ENCODE assay signal across 8 mouse cellular contexts in the genomic region with DNA sequence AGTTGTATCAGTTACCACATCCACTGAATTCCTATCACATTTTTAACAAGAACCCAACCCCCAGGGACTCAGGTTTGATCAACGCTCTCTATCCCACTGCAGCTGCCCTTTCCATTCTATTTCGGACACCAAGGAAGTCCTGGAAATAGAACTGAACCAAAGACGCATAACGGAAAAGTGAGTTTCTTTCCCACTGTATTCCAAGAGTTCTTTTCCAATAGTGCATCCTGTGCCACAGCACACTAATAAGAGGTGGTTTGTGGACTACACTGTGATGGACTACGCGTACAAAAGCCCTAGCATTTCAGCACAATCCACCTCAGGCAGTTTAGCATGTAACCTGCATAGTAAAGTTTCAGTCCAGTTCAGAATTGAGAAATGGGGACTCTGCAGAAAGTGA. TPM values are rescaled to one million over a fixed set of nuclear protein-coding genes. Genes with fewer than 3 reads are reported as not detected.
DNase-seq lines count a peak whose midpoint lies in the region; ATAC-seq and TF ChIP-seq lines count a peak whose summit lies in the region.

No protein-coding gene starts in this region.

- peak overlapping the region; percentile 89 for H3K4me3 ChIP-seq in liver, adult 2 months (ENCODE audit: insufficient read depth, low read depth, low read length)
- H3K4me3 ChIP-seq in embryonic facial prominence, embryonic 14.5 days (ENCODE audit: low read depth, low read length), result peak overlapping the region; percentile 77
- H3K4me3 ChIP-seq in hindbrain, postnatal 0 days (ENCODE audit: low read length), result peak overlapping the region; percentile 81
- peak overlapping the region; percentile 85 for H3K4me3 ChIP-seq in midbrain, embryonic 12.5 days

- no peak for ATAC-seq in embryonic facial prominence, embryonic 14.5 days (ENCODE audit: low read depth)
- ATAC-seq in hindbrain, postnatal 0 days, result no peak
- no peak for ATAC-seq in midbrain, embryonic 12.5 days (ENCODE audit: low FRiP score, low read depth)

- no peaks in the 10 kb centered on the region for H3K36me3 ChIP-seq in liver, adult 2 months (ENCODE audit: control insufficient read depth, insufficient read depth, low read length)
- no peaks in the 10 kb centered on the region for H3K36me3 ChIP-seq in embryonic facial prominence, embryonic 14.5 days (ENCODE audit: control insufficient read depth, insufficient read depth, low read length)
- H3K36me3 ChIP-seq in hindbrain, postnatal 0 days (ENCODE audit: insufficient read depth, low read length), result no peaks in the 10 kb centered on the region
- no peaks in the 10 kb centered on the region for H3K36me3 ChIP-seq in midbrain, embryonic 12.5 days

- TF ChIP-seq CTCF in liver, adult 2 months (IDR thresholded peaks at IDR 0.05; ENCODE audit: low read depth, low read length), result no peak
- no peak for TF ChIP-seq CTCF in hindbrain, postnatal 0 days (IDR thresholded peaks at IDR 0.05; ENCODE audit: low read depth)

- peak overlapping the region; percentile 62 for H3K4me2 ChIP-seq in embryonic facial prominence, embryonic 14.5 days (ENCODE audit: low read depth, low read length)
- H3K4me2 ChIP-seq in hindbrain, postnatal 0 days (ENCODE audit: low read depth, low read length), result peak overlapping the region; percentile 75
- H3K4me2 ChIP-seq in midbrain, embryonic 12.5 days (replicated peaks), result peak overlapping the region; percentile 64

- intact Hi-C loops in left cerebral cortex, postnatal 10 days (cut with DNase I), result loop anchor here (5.0 kb wide), 1 partner anchor 66 kb away; no protein-coding TSS in a partner anchor

- H3K9me3 ChIP-seq in embryonic facial prominence, embryonic 14.5 days (ENCODE audit: control insufficient read depth, low read length), result no peaks in the 10 kb centered on the region
- H3K9me3 ChIP-seq in hindbrain, postnatal 0 days (ENCODE audit: low read length), result no peaks in the 10 kb centered on the region
- no peaks in the 10 kb centered on the region for H3K9me3 ChIP-seq in midbrain, embryonic 12.5 days

- H3K9ac ChIP-seq in liver, adult 2 months (ENCODE audit: low read depth, low read length), result peak overlapping the region; percentile 98
- peak overlapping the region; percentile 98 for H3K9ac ChIP-seq in embryonic facial prominence, embryonic 14.5 days (ENCODE audit: low read depth, low read length)
- peak overlapping the region; percentile 98 for H3K9ac ChIP-seq in hindbrain, postnatal 0 days (replicated peaks; ENCODE audit: low read length)
- H3K9ac ChIP-seq in midbrain, embryonic 12.5 days (replicated peaks), result peak overlapping the region; percentile 96

- H3K27me3 ChIP-seq in liver, adult 2 months (ENCODE audit: control insufficient read depth, insufficient read depth, low read length), result no peaks in the 10 kb centered on the region
- H3K27me3 ChIP-seq in embryonic facial prominence, embryonic 14.5 days (replicated peaks; ENCODE audit: control insufficient read depth, insufficient read depth, low read length), result no peaks in the 10 kb centered on the region
- no peaks in the 10 kb centered on the region for H3K27me3 ChIP-seq in hindbrain, postnatal 0 days (ENCODE audit: insufficient read depth, low read length)
- H3K27me3 ChIP-seq in midbrain, embryonic 12.5 days, result no peaks in the 10 kb centered on the region

- 11% methylated on average over 6 of the region's 6 CpGs for WGBS in liver, adult 2 months
- WGBS in embryonic facial prominence, embryonic 14.5 days, result 55% methylated on average over 6 of the region's 6 CpGs
- 48% methylated on average over 6 of the region's 6 CpGs for WGBS in hindbrain, postnatal 0 days
- WGBS in midbrain, embryonic 12.5 days, result 65% methylated on average over 6 of the region's 6 CpGs

- peak overlapping the region; percentile 79 for H3K27ac ChIP-seq in liver, adult 2 months (replicated peaks; ENCODE audit: insufficient read depth, low read depth, low read length)
- H3K27ac ChIP-seq in embryonic facial prominence, embryonic 14.5 days (replicated peaks; ENCODE audit: low read depth, low read length), result peak overlapping the region; percentile 98
- peak overlapping the region; percentile 99; the same call in 1 of the 2 replicates for H3K27ac ChIP-seq in hindbrain, postnatal 0 days
- peak overlapping the region; percentile 99; the same call in 1 of the 2 replicates for H3K27ac ChIP-seq in midbrain, embryonic 12.5 days (replicated peaks)

- H3K4me1 ChIP-seq in liver, adult 2 months (ENCODE audit: control insufficient read depth, insufficient read depth, low read length), result peaks cover 8% of the 10 kb centered on the region
- H3K4me1 ChIP-seq in embryonic facial prominence, embryonic 14.5 days (ENCODE audit: control insufficient read depth, insufficient read depth, low read length), result no peaks in the 10 kb centered on the region
- H3K4me1 ChIP-seq in hindbrain, postnatal 0 days (ENCODE audit: insufficient read depth, low read length), result peaks cover 6% of the 10 kb centered on the region; the same call in 1 of the 2 replicates
- peaks cover 9% of the 10 kb centered on the region for H3K4me1 ChIP-seq in midbrain, embryonic 12.5 days

- DNase-seq in liver, adult 2 months (ENCODE audit: extremely low read depth, low read depth, low spot score), result no peak
- no peak for DNase-seq in liver
- DNase-seq in embryonic facial prominence, embryonic 14.5 days (ENCODE audit: low spot score), result peak; percentile 29
- peak; percentile 17 for DNase-seq in hindbrain, postnatal 0 days (ENCODE audit: low spot score)
- DNase-seq in B cell, adult 2 months, result no peak
- DNase-seq in left cerebral cortex, postnatal 10 days (ENCODE audit: extremely low spot score in 1 of 2, low spot score in 2 of 2), result no peak
- DNase-seq in cerebellum, postnatal 10 days, result no peak

- no peaks in the 10 kb centered on the region; the same call in 1 of the 2 replicates for H3K79me2 ChIP-seq in liver, adult 2 months (ENCODE audit: control insufficient read depth, insufficient read depth, low read length)

- no peak for TF ChIP-seq POLR2A in liver, adult 2 months (IDR thresholded peaks at IDR 0.05; ENCODE audit: extremely low read depth, insufficient read depth, low read length)

RNA-seq across cellular contexts. Expression of a gene that starts 1.2 kb away (rescaled TPM):
- 8.9 TPM in 2 replicates for total RNA-seq in liver, adult 2 months (2014; rRNA removed)
- 5.2 TPM in 2 replicates for polyA plus RNA-seq in liver, adult 2 months (2012; rRNA removed)
- polyA plus RNA-seq in embryonic facial prominence, embryonic 14.5 days (2014; fragmentation: Nextera tagmentation; extraction: Ambion mirVana), result 11.6 and 13.2 TPM in 2 replicates
- 15.7 and 16.4 TPM in 2 replicates for total RNA-seq in hindbrain, postnatal 0 days (2014; rRNA removed)
- polyA plus RNA-seq in hindbrain, postnatal 0 days (2015; fragmentation: Nextera tagmentation; extraction: Ambion mirVana), result 6.3 and 6.5 TPM in 2 replicates
- 11.6 and 13.3 TPM in 2 replicates for polyA plus RNA-seq in midbrain, embryonic 12.5 days (2016; fragmentation: Nextera tagmentation; extraction: Ambion mirVana)
- total RNA-seq in left cerebral cortex, postnatal 10 days (2021), result 10 to 100 TPM; 36.4 to 38.8 TPM

Comparison
In these comparisons a context has a peak if more than half of its experiments do, and no peak if none do; other contexts are left out.
1. DNase-seq: peak in embryonic facial prominence, embryonic 14.5 days (single experiment) and hindbrain, postnatal 0 days (single experiment); none in liver, adult 2 months (single experiment), liver (single experiment), B cell, adult 2 months (0 of 2), left cerebral cortex, postnatal 10 days (0 of 2) and cerebellum, postnatal 10 days (0 of 2).
2. Peak in every context shown above with its lines, with median percentiles within 50 percentile points of each other: H3K27ac ChIP-seq, H3K4me3 ChIP-seq, H3K9ac ChIP-seq and H3K4me2 ChIP-seq.